Mouse (Mus musculus) CD4-positive helper T cell, adult 2 months (primary cell): ENCODE data around the gene Slc33a1.

Experiments
- DNase-seq: peaks from one replicate; pipeline ENCODE4 v3.0.0-alpha.2; 2012; ENCODE audit warnings: low read depth, missing footprints, low spot score

The Slc33a1 gene

DNA sequence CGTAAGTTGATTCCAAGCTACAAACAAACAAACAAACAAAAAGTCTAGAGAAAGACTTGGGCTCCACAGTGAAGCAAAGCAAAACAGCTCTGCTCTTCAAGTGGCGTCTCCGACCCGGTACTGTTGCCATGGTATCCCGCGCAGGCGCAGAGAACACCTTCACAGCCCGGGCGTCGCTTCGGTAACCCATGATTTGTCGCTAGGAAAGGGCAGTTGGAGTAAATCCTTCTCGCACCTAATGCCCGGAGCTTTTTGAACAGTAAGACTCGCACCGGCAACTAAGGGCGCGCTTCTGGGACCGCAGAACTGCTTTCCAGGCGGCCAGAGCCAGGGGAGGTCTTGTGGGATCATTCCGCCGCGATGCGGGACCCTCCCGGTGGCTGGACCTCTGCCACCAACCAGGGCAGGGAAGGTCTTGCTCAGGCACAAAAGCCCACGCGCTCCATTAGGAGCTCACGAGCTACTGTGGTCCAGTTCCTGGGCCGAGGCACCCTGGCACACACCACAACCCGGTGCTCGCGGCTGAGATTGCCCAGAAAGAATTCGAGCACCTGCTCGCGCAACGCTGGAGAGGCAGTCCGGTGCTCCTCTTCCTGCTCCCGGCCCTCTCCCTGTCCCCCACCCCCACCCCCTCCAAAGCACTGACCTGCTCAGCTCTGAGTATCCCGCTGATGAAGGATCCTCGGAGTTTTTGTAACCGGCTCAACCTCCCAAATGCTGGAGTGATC lies 65.8 kb downstream of the Slc33a1 start:
- peak; percentile 53 for DNase-seq

DNA sequence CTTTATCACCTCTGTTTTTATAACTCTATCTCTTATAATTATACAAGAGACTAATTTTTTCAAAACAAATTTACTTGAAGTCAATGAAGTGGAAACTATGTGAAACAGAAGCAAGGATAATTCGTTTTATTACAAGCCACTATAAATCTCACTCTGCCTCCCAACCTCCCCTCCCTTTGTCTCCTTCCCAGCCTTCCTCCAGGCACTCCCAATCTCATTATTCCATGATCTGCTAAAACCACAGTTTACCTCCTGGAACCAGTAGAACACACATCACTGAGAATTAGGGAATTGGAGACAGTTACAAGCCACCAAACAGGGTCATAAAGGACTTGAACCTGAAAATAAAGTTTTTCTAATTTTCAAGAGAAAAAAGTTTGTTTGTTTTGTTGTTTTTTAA lies 67.4 kb downstream of the Slc33a1 start:
- DNase-seq: no peak

GRCm38 (mm10) chr3:63896303-63896702 lies 68.3 kb downstream of the Slc33a1 start:
- DNase-seq: no peak

- DNase-seq: no peak
These were observed 68.8 kb downstream of the Slc33a1 start for GRCm38 (mm10) chr3:63895786-63896185.

- DNase-seq: no peak
These were observed 70.9 kb downstream of the Slc33a1 start for GRCm38 (mm10) chr3:63893677-63894076.

DNA sequence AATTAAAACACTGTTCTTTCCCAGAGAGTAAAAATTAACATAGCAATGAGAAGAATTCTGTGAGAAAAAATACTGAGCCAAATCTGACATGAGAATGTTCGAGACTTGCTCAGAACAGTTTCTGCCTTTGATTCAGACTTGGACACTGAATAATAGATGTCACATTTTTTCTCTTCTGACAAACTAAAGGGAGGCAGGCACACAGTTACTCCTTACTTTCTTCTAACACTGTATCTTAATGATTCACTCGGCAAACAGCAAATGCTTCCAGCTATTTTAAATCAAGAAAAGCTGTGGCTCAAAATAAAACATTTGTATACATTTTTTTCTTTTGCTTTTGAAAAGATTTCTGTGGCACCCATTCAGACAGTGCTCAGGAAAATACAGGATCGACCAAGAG lies 72.4 kb downstream of the Slc33a1 start:
- DNase-seq: no peak
